Mouse (Mus musculus): ENCODE data around the gene Nmnat2. TPM values are rescaled to one million over a fixed set of nuclear protein-coding genes. Genes with fewer than 3 reads are reported as not detected.

Nmnat2 gene
- total RNA-seq, 2 experiments from 2014 or later = 170 to 172 TPM

- no peak for DNase-seq (ENCODE audit: low spot score in 2 of 2)
Measured at GRCm38 (mm10) chr1:153120544-153120943, 165.8 kb downstream of the Nmnat2 start.

DNA sequence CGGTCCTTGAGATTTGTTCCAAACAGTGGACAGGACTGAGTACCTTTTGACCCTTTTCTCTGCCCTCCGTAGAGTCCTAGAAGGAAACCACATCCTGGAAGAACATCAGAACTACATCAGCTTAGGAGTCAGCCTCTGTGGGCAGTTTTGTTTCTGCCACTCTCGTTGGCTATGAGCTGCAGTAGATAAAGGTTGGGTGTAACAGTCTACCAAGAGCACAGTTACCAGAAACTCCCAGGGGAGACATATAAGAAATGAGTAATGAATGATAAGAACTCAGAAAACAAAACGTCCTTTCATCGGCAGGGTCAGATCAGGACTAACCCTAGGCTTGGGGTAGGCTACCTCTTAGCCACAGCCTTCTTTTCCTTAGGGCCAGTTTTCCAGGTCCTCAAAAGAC is 166.5 kb downstream of the Nmnat2 start:
- DNase-seq (ENCODE audit: low spot score in 2 of 2) = no peak

DNA sequence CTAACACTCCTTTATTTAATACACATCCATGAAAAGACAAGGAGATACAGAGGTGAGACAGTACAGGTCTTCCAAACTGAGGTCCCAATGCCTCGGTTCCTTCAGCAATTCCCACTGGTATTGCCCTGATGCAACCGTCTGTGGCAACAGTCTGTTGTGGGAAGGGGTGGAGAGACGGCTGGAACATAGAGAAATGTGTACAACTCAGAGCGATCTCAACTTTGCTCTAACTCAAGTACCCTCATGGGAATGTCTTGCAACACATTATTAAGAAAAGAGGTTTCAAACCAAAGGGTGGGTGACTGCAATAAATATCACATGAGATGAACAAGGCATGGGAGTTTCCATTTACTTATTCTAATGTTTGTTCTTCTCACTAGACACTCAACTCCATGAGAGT is 168.0 kb downstream of the Nmnat2 start:
- DNase-seq (ENCODE audit: low spot score in 2 of 2) = no peak

GRCm38 (mm10) chr1:153124502-153124901 is 169.7 kb downstream of the Nmnat2 start:
- DNase-seq (ENCODE audit: low spot score in 2 of 2) = no peak

- no peak for DNase-seq (ENCODE audit: low spot score in 2 of 2)
Measured at GRCm38 (mm10) chr1:153125287-153126275, 170.8 kb downstream of the Nmnat2 start.

GRCm38 (mm10) chr1:153126491-153127381 is 171.9 kb downstream of the Nmnat2 start:
- no peak for DNase-seq (ENCODE audit: low spot score in 2 of 2)

DNA sequence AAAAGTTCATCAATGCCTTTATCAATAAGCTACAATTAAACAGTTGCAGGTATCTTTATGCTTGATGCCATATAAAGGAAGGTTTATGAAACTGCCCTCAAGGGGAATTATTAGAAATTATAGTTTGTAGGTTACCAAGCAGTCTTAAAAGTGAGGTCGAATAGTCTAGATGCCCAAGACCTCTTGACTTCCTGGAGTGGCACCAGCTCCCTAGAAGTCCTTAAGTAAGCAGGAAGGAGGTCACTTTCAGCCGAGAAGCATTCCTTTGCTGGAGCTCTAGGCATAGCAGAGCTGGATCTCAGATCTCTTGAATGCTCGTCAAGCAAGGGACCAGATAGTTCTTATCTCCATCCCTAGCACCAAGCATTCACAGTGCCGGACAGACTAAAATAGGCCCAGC is 172.8 kb downstream of the Nmnat2 start:
- DNase-seq (ENCODE audit: low spot score in 2 of 2) = no peak

DNA sequence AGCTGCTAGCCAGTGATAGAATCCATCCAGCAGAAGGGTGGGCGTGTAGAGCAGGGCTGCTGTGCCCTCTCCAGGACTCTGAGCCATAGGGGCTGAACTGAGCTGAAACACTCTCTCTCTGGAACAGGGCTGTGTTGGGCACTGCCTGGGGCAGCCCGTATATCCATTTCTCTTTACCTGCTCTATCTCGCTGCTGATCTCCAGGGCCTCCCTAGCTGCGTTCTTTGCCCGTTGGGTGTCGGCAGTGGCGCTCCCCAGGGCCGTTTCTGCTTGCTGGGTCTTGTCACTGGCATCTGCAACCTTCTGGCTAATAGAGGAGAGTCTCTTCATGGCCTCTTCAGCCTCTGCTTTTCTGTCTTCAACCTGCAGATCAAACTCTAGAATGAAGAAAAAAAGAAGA is 174.0 kb downstream of the Nmnat2 start:
- DNase-seq (ENCODE audit: low spot score in 2 of 2) = no peak

DNA sequence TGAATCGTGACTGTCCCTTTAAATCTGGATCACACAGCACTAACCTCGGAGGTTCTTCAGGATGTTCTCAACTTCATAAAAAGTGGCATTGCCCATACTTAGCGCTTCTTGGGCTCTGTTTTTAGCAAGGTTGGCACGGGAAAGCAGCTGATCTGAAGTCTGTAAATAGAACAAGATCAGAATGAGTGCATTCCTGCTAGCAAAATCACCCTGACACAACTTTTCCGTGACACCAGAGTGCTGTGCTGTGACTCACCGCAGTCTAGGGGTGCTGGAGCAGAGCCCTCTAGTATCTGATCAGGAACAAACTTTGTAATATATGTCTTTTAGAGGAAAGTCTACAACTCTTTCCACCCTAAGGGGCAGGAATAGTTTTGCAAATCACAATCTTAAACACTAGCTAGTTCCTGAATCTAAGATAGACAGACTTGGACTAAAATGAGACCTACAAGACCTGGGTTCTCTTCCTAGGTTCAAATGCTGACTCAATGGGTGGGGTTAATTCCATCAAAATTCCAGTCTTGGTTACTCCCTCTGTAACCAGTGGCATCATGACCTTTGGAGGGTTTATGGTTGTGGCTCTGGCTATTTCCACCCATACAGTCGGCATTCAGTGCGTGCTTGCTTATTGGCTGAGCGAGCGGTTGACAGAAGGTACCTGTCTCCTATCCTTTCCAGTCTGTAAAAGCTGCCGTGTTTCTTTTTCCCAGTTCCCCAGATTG is 175.4 kb downstream of the Nmnat2 start:
- DNase-seq (ENCODE audit: low spot score in 2 of 2) = peak in 1 of 2 experiments; percentile 6

DNA sequence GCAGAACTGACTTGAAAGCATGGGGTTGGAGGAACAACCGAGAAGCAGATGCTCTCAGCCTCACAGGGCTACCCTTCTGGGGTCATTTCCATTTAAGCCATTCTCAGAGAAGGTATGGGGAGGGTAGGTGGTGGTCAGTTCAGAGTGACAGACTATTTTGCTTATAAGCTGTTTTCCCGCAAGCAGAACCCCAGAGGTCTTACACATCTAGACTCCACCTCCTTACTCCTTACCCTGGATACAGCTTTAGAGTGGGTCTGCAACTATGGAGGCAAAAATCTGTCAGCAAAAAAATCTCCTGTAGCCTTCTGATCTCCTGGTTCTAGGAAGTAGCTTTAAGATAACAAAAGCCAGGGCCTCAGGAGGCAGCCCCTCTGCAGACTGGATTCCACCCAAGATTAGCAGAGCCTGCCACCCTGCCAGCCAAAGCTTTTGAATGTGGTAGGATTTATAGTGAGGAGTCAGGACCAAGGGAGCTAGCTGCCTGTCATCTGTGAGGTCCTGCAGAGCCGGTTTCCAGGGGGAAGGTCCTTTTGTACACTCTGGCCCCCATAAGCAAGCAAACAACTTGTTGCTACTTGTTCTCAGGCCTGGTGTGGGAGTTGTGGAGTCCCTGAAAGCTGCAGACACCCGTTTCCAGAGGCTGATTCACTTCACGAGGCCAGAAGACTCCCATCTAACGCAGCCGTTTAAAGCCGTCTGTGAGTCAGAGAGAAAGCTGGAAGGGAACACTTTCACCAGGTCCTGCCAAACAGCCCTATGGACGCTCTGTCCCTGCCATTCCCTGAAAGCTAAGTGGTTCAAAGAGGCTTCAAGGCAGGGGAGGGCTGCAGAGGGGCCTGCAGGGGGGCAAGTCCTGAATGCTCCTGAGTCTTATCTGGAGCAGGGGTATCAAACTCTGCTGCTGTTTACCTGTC is 179.3 kb downstream of the Nmnat2 start:
- DNase-seq (ENCODE audit: low spot score in 2 of 2) = peak; percentile 7

- no peak for DNase-seq (ENCODE audit: low spot score in 2 of 2)
Measured at GRCm38 (mm10) chr1:153136647-153137046, 181.9 kb downstream of the Nmnat2 start.

DNA sequence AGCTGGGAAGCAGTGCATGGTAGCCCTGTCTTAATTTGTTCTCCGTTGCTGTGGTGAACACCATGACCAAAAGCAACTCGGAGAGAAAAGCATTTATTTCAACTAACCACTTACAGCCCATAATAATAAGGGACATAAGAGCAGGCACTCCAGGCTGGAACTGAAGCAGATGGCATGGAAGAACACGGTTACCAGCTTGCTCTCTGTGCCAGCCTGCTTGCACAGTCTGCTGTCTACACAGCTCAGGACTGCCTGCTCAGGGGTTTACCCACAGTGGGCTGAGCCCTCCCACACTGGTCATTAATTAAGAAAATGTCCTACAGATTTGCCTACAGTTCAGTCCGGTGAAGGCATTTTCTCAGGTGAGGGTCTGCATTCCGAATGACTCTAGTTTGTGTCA is 183.7 kb downstream of the Nmnat2 start:
- no peak for DNase-seq (ENCODE audit: low spot score in 2 of 2)

DNA sequence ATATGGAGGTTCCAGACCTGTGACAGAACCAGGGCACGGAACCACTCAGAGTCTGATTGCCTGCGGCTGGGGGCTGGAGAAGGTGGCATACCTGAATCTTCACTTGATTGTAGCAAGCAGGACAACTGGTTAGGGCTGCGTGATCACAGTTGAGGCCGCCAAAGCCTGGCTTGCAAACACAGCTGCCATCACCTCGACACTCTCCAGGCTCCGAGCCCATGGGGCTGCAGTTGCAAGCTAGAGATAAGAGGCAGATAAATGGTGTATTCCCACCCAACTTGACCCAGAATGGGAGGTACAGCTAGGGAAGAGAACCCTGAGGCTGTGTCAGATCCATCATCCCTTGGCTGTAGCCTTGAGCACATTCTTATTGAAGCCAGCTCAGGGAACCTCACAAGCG is 184.8 kb downstream of the Nmnat2 start:
- DNase-seq (ENCODE audit: low spot score in 2 of 2) = no peak

GRCm38 (mm10) chr1:153140265-153140664 is 185.5 kb downstream of the Nmnat2 start:
- no peak for DNase-seq (ENCODE audit: low spot score in 2 of 2)

DNA sequence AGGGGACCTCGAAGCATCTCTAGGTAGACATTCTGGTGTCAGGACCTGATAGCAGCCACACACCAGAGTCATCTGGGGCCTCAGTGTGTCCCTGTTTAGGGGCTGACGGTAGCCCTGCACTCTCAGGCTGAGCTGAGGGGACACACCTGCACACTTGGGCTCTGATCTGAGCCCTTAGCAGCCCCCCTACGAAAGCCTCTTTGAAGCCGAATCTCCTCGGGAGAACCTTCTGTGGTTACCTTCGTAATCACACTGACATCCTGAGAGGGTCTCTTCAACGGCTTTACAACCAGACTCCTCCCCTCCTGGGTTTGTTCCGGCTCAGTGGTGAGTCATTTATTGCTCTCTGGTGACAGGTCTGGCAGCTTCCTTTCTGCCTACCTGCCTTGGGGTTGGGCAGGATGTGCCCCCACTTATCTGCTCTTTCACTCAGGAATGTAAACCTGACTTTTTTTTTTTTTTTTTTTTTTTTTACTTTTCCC is 186.0 kb downstream of the Nmnat2 start:
- DNase-seq (ENCODE audit: low spot score in 2 of 2) = no peak

DNA sequence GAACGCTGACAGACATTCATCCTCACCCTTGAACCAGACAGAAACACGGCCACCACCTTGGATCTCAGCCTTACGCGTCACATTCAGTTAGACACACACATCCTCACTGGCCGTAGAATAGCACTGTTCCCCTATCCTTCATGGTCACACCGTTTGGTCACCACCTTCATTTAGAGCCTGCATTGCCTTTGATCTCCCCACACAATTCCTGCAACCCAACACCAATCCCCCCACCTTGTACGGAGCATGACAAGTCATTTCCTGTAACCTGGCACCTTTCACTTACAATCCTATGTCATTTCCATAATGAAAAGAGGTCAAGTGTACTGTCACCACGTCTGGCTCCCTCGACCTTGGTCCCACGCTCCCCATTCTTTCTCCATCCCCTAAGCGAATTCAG is 189.2 kb downstream of the Nmnat2 start:
- DNase-seq (ENCODE audit: low spot score in 2 of 2) = no peak

GRCm38 (mm10) chr1:153145791-153146190 is 191.0 kb downstream of the Nmnat2 start:
- DNase-seq (ENCODE audit: low spot score in 2 of 2) = no peak

GRCm38 (mm10) chr1:153152594-153152993 is 197.8 kb downstream of the Nmnat2 start:
- no peak for DNase-seq (ENCODE audit: low spot score in 2 of 2)

DNA sequence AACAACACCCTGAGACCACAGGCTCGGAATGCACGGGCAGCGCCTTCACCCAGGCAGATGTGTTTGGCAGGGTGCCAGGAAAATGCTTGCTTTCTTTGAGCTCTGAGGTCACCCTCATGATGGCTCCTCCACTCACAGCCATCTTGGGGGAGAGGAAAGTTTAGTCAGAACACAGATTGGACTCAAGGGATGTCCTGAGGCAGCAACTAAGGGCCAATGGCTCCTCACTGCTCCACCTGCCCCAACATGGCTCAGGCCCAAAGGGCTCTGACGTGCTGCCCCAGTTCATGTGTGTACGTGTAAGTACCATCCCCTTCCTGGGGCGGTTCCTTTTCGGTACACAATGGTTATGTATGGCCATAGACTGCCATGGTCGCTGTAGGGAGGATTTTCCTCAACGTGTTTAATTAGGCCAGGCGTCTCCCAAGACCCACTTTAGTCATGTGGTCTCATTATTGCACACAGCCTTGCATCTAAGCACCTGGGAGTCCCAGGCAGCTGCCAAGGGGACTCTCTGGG is 198.9 kb downstream of the Nmnat2 start:
- DNase-seq (ENCODE audit: low spot score in 2 of 2) = no peak

GRCm38 (mm10) chr1:153155364-153155763 is 200.6 kb downstream of the Nmnat2 start:
- DNase-seq (ENCODE audit: low spot score in 2 of 2) = no peak

Data from left cerebral cortex, adult 18-20 months (tissue).